Mouse (Mus musculus) stomach, postnatal 0 days (tissue): ENCODE measurements around the gene Wwc1.

ENCODE experiments used
- CTCF ChIP-seq: IDR thresholded peaks from 2 replicates; pipeline ENCODE4 v1.5.1; 2016; ENCODE audit warnings: antibody characterized with exemption, low read depth, mild to moderate bottlenecking, moderate library complexity
- EP300 ChIP-seq: optimal IDR thresholded peaks from 2 replicates; pipeline ENCODE3; 2016; ENCODE audit warnings: antibody characterized with exemption

DNA sequence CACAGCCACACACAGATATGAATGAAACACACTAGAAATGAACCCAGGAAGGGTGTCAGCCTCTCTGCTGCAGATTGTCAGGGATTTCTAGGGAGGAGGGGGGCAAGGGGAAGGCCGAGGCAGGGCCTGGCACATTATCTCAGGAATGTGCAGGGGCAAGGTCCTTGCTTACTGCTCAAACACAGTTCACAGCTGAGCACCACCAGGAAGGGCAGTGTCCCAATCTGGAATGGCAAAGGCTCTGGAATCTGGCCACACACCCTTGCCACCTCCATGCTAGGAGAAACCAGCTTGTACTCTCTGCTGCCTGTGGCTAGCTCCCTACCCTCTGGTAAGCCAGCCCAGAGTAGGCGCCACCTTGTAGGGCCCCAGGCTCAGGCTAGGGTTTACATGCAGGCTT lies 16.8 kb downstream of the Wwc1 start:
- TF ChIP-seq EP300 (no peak), CTCF (no peak)
